Mouse (Mus musculus): Measurements from ENCODE around the gene Igdcc4.
A peak's percentile ranks its signal among the peaks of the same experiment; 100 is the strongest.
"Not testable (repeated sequence)": the region's sequence is repeated elsewhere in the genome, so short reads cannot be mapped to it uniquely, and the experiment has no call there.

Gene Igdcc4

GRCm38 (mm10) chr9:65100991-65101685 is at the start of gene Igdcc4:
Igdcc4 (plus strand) TSS chr9:65101486.
- DNase-seq (ENCODE audit: low read depth): no peak

- no peak for DNase-seq (ENCODE audit: low read depth)
Measured at GRCm38 (mm10) chr9:65064251-65064650, 37.0 kb upstream of the Igdcc4 start.

DNA sequence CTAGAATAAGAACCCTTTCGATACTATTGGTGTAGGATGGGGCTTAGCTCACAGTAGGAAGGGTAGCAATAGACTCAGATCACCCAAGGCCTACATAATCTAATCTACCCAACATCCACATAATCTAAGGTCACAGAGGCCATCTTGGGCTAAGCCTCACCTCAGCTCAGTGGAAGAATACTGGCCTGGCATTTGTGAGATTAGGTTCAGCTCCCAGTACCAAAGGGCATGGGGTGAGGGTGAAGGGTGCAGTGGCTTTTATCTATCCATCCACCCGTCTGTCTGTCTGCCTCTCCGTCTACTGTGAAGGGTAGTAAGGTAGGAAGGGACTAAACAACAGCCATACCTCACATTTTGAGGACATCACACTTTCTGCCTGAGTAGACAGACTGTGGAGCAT is 30.7 kb upstream of the Igdcc4 start:
- DNase-seq (ENCODE audit: low read depth): no peak

DNA sequence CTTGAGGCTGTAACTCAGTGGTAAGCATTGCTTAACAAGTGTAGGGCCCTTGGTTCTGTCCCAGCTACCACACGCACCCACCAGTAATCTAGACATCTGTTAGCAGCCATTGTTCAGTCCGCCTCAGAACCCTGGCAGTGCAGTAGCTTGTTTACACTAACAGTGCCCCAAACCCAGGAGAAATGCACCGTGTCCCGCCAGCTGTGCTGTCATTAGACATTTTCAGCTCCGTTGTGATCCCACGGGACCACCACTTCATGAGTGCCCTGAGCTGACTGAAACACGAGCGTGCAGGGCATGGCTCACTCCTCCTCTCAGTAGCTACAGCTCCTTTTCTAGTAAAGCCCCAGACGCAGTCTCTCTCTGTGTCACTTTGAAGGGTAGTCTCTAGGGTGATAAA is 27.7 kb upstream of the Igdcc4 start:
- no peak for DNase-seq (ENCODE audit: low read depth)

DNA sequence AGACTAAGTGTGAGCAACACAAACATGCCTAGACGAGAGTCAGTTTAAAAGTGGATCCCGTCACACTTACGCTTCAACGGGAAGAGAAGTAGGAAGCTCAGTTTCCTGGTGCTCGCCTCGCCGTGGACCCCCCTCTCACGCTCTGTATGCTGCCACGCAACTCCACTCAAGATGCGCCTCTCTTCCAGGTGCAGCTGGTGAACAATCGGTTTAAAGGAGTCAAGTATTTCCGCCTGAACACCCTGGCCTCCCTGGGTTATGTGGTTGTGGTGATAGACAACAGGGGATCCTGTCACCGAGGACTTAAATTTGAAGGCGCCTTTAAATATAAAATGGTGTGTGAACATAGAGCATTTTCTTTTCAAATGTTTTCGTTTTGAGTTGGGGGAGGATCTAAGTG is 27.0 kb upstream of the Igdcc4 start:
- DNase-seq (ENCODE audit: low read depth): no peak

GRCm38 (mm10) chr9:65074855-65075493 is 26.3 kb upstream of the Igdcc4 start:
- DNase-seq (ENCODE audit: low read depth): no peak

- no peak for DNase-seq (ENCODE audit: low read depth)
Measured at GRCm38 (mm10) chr9:65077536-65077935, 23.8 kb upstream of the Igdcc4 start.

- not testable (repeated sequence) for DNase-seq (ENCODE audit: low read depth)
Measured at GRCm38 (mm10) chr9:65080141-65080540, 21.1 kb upstream of the Igdcc4 start.

GRCm38 (mm10) chr9:65083075-65083765 is 18.1 kb upstream of the Igdcc4 start:
- DNase-seq (ENCODE audit: low read depth): peak; percentile 50

- peak; percentile 13 for DNase-seq (ENCODE audit: low read depth)
Measured at GRCm38 (mm10) chr9:65084198-65084807, 17.0 kb upstream of the Igdcc4 start.

- DNase-seq (ENCODE audit: low read depth): no peak
Measured at GRCm38 (mm10) chr9:65085270-65085669, 16.0 kb upstream of the Igdcc4 start.

DNA sequence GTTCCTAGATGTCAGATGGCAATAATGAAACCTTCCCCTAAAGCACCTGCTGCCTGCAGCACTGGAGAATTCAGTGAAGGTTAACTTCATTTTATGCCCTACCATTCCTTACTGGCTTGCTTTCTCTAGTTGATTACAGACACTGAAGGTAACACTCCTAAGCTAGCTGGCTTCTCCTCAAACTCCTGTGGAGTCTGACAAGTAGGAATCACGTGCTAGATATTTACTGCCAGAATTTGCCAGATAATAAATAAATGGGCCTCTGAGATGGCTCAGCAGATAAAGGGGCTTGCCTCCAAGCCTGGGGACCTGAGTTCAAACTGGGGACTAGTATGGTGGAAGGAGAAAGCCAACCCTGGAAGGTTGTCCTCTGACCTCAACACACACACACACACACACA is 14.5 kb upstream of the Igdcc4 start:
- DNase-seq (ENCODE audit: low read depth): no peak

GRCm38 (mm10) chr9:65087490-65087889 is 13.8 kb upstream of the Igdcc4 start:
- DNase-seq (ENCODE audit: low read depth): peak; percentile 49

DNA sequence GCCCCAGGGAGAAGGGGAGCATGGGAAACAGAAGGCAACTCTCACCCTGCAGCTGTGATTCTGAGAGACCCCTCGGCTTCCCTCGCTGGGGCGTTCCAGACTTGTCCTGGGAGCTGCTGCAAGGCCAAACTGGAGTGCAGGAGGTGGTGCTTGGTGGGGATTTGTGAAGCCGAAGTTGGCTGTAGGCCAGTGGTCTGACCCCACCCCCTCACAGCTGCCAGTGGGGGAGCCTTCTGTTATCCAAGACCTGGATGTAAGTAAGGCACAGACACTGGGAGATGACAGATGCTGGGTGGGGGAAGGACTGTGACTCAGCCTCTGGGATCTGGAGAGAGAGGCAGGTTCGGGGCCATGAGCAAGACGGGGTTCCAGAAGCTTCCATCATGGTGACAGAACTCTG is 7.0 kb upstream of the Igdcc4 start:
- no peak for DNase-seq (ENCODE audit: low read depth)

- DNase-seq (ENCODE audit: low read depth): no peak
Measured at GRCm38 (mm10) chr9:65101686-65102376, 545 bp downstream of the Igdcc4 start.

DNA sequence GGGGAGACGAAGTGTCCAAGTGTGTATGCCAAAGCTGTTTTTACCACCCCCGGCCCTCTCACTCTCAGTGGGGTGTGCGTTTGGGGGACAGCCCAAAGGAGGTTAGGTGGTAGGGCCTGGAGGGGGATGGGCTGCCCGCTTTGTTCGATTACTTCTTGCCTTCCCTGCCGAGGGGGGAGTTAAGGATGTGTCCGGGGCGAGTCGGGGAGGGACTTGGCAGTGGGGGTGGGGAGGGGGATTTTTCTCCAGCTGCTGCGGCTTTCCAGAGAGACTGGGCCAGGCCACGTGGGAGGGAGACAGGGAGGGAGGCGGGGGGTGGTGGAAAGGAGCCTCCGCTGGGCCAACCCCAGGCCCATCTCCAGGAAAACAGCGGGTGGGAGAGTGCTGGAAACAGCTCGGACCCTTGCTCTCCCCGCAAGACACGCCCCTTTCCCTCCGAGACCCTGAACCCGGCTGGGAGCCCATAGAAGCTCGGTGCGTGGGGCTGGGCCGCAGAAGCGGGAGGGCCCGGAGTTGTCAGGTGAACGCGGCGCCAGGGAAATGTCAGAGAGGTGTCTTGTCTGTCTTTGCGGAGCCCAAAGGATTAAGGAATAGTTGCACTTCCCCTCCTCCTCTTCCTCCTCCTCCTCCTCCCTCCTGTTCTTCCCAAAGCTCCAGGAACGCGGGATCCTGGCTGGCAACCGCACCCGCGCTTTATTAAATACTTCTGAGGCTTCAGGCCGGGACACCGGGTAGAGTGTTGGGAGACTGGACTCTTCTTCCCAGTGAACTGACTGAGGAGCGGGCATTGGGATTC is 1.3 kb downstream of the Igdcc4 start:
- no peak for DNase-seq (ENCODE audit: low read depth)

GRCm38 (mm10) chr9:65103173-65103752 is 2.0 kb downstream of the Igdcc4 start:
- DNase-seq (ENCODE audit: low read depth): no peak

DNA sequence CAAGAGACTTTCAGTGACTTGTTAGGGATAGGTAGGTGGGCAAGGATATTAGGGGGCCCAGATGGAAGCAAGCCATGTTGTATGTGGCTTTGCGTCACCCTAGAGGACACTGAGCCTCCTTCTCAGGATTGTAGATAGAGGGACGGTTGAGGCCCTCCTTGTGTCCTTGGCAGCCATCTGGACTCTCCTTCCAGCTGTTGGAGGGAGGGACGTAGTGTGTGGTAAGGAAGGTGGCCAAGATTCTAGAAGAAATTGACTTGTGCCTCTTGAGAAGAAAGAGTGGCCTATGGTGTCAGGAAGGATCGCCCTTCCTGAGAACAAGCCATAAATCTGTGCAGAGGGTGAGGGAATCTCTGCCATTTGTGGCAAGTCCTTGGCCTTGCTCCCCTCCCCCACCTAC is 5.5 kb downstream of the Igdcc4 start:
- DNase-seq (ENCODE audit: low read depth): no peak

- no peak for DNase-seq (ENCODE audit: low read depth)
Measured at GRCm38 (mm10) chr9:65107893-65108292, 6.6 kb downstream of the Igdcc4 start.

DNA sequence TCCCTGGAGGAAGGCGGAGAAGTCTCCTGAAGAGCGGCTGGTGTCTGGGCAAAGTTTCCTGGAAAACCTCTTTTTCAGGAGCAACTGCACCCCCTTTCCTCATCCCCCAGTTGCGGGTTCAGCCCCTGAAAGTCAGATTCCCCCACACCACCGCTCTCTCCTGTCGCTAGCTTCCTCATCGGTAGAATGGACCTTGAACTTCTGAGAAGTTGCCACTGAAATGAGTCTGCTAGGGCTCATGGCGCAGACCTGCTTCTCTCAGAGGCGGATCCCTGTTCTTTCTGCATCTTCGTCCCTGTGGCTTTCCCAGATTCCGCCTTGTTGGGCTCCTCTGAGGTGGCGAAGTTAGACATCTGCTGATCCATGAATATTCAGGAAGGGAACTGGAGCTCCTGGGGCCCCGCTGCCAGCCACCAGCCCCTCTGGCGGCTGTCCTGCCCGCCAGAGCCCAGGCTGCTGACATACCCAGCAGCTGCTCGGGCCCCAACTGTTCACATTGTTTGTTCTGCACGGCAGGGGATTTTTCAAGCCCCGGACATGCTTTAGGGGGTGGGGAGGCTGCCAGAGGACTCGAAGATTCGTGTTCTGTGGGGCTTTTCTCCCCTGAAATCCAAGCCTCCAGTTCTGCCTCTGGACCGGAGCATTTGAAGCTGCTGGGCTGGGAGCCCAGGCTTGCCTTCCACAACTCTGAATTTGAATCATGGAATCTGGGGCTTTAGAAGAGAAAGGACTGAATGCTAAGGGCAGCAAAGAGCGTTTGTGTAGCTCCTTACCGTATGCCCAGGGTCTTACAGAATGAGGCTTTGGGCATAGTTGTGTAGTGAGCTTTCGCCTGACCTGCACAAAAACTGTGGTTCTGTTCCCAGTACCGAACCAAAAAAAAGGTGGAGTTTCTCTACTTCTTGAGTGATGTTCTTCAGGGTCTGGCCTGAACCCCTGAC is 8.1 kb downstream of the Igdcc4 start:
- DNase-seq (ENCODE audit: low read depth): no peak

Measured in naive thymus-derived CD4-positive, alpha-beta T cell, adult 2 months (primary cell).